Mouse (Mus musculus): ENCODE data around the gene Elovl6.

- TF ChIP-seq ZC3H11A (IDR thresholded peaks at IDR 0.05; ENCODE audit: borderline replicate concordance, low read depth, low read length) (no peak), HCFC1 (IDR thresholded peaks at IDR 0.05; ENCODE audit: borderline replicate concordance, insufficient read depth, low read length) (no peak), CHD2 (IDR thresholded peaks at IDR 0.05; ENCODE audit: low read depth, low read length) (no peak), ZNF384 (IDR thresholded peaks at IDR 0.05; ENCODE audit: low read depth, low read length) (peak; percentile 56; the same call in 1 of the 2 replicates), MAFK (IDR thresholded peaks at IDR 0.05; ENCODE audit: insufficient read depth, low read depth, low read length) (no peak)
Observed at GRCm38 (mm10) chr3:129624193-129624805, 92.1 kb downstream of the Elovl6 start.
